Mouse (Mus musculus): ENCODE measurements at regions not wholly inside any gene's neighbourhood (a gene's known extent, or its start where the extent isn't known, plus 50 kb on each side); places are given as distances from the start of the nearest gene placed in this dataset.

DNA sequence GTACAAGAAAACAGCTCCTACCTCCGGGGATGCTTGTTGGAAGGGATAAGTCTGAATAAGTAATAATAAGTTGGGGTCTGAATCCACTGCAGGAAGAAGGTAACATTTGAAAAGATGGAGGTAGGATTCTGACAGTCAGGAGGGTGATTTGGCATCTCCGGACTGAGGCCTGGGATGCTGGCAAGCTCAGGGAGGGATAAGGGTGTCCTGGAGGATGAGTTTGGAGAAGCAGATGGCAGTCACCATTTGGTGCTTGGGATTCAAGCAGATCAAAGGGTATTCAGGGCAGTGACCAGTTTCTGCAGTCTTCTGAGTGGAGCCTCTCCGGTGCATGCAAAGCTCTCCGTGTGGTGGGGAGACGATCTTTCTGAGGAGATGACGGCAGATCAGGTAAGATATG is 62.9 kb upstream of the Gm2310 start:
- ATAC-seq (ENCODE audit: low FRiP score, low TSS enrichment) (no peak), DNase-seq (no peak)
- H3K4me2 ChIP-seq (ENCODE audit: low read length): no peak overlapping the region
- no peaks in the 10 kb centered on the region for H3K36me3 ChIP-seq (ENCODE audit: control insufficient read depth, insufficient read depth, low read length)
- H3K9me3 ChIP-seq (ENCODE audit: control insufficient read depth, low read length): no peaks in the 10 kb centered on the region
- H3K4me1 ChIP-seq (ENCODE audit: control insufficient read depth, insufficient read depth, low read length): no peaks in the 10 kb centered on the region
- H3K27ac ChIP-seq (replicated peaks; ENCODE audit: low read depth, low read length): no peak overlapping the region
- H3K27me3 ChIP-seq (ENCODE audit: control insufficient read depth, insufficient read depth, low read length): no peaks in the 10 kb centered on the region
- no peak overlapping the region for H3K9ac ChIP-seq (replicated peaks; ENCODE audit: low read length)
- no peak overlapping the region for H3K4me3 ChIP-seq (replicated peaks; ENCODE audit: low read depth, low read length)
- 69% methylated on average over 6 of the region's 6 CpGs for WGBS

DNA sequence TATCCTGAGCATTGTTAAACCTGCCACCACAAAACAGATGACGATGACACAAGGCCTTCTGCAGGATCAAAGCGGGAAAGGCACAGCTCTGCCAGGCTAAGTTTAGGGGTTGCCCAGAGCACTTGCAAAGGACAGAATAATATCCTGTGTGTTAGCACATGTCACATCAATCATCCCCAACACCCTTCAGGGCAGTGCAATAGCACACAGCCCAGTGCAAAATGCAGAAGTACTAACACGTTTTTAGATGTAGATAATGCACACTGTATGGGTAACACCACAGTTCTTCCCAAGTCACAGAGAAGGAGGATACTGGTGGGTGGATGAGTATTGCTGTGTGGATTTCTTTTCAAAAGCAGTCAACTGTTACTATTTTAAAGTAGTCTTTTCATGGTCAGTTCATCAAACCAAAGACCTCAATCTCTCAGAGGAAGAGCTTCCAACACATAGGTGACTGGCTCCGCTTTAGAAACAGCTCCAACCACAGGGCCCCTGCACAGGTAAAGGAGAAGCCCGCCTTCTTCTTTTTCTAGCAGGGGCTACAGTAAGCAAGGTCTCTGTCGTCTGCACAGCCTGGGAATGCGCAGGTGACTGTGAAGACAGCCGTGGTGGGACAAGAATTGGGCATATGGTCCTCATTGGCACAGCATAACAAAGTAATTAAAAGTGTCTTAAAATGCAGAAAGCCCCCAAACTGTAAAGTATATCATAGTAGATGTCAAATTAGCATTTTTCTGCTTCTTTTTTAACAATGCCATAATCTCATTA is 61.6 kb upstream of the Gm2310 start:
- no peaks in the 10 kb centered on the region for H3K9me3 ChIP-seq (ENCODE audit: control insufficient read depth, low read length)
- WGBS: 71% methylated on average over 8 of the region's 8 CpGs
- no peaks in the 10 kb centered on the region for H3K27me3 ChIP-seq (ENCODE audit: control insufficient read depth, insufficient read depth, low read length)
- no peaks in the 10 kb centered on the region for H3K4me1 ChIP-seq (ENCODE audit: control insufficient read depth, insufficient read depth, low read length)
- ATAC-seq (ENCODE audit: low FRiP score, low TSS enrichment) (no peak), DNase-seq (no peak)
- H3K27ac ChIP-seq (replicated peaks; ENCODE audit: low read depth, low read length): no peak overlapping the region
- no peak overlapping the region for H3K4me2 ChIP-seq (ENCODE audit: low read length)
- no peak overlapping the region for H3K4me3 ChIP-seq (replicated peaks; ENCODE audit: low read depth, low read length)
- H3K36me3 ChIP-seq (ENCODE audit: control insufficient read depth, insufficient read depth, low read length): no peaks in the 10 kb centered on the region
- H3K9ac ChIP-seq (replicated peaks; ENCODE audit: low read length): no peak overlapping the region

DNA sequence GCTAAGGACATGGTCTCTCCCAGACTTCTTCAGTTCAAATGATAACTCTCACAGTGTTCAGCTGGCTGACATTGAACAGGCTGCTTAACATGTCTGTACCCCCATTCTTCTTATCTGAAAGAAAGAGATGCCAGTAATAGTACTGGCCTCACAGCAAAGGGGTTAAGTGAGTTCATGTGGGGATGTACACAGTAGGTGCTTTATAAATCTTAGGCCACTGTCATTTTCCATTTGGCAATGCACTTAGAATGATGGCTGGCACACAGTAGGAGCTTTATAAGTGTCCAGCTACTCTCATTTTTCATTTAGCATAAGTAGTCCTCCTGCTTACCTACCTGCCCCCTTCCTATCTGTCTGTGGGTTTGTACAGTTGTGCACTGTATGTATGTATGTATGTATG is 60.3 kb upstream of the Gm2310 start:
- Histone ChIP-seq H3K4me3 (replicated peaks; ENCODE audit: low read depth, low read length) (no peak overlapping the region), H3K36me3 (ENCODE audit: control insufficient read depth, insufficient read depth, low read length) (no peaks in the 10 kb centered on the region), H3K4me1 (ENCODE audit: control insufficient read depth, insufficient read depth, low read length) (no peaks in the 10 kb centered on the region), H3K27me3 (ENCODE audit: control insufficient read depth, insufficient read depth, low read length) (no peaks in the 10 kb centered on the region), H3K9me3 (ENCODE audit: control insufficient read depth, low read length) (no peaks in the 10 kb centered on the region), H3K9ac (replicated peaks; ENCODE audit: low read length) (no peak overlapping the region), H3K4me2 (ENCODE audit: low read length) (no peak overlapping the region), H3K27ac (replicated peaks; ENCODE audit: low read depth, low read length) (no peak overlapping the region)
- ATAC-seq (ENCODE audit: low FRiP score, low TSS enrichment): no peak
- no peak for DNase-seq

DNA sequence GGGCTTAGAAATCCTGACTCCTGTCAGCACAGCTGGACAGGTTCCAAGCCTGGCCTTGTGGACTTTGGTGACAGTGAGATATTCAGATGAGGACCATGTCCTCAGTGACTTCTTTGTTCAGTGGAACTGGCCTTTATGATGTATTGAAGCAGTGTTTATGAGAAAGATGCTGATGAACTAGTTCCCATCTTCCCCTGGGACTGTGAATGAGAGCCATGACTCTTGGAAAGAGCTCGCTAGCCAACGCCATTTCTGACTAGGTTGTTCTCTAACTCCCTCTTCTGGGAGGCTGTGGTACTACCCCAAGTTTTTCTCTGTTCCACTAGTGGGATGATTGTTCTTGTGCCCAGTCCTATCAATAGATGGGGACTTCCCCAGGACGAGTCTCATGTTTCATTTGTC is 57.7 kb upstream of the Gm2310 start:
- Histone ChIP-seq H3K4me2 (ENCODE audit: low read length) (no peak overlapping the region), H3K27ac (replicated peaks; ENCODE audit: low read depth, low read length) (no peak overlapping the region), H3K4me1 (ENCODE audit: control insufficient read depth, insufficient read depth, low read length) (no peaks in the 10 kb centered on the region), H3K9ac (replicated peaks; ENCODE audit: low read length) (no peak overlapping the region), H3K36me3 (ENCODE audit: control insufficient read depth, insufficient read depth, low read length) (no peaks in the 10 kb centered on the region), H3K9me3 (ENCODE audit: control insufficient read depth, low read length) (no peaks in the 10 kb centered on the region), H3K4me3 (replicated peaks; ENCODE audit: low read depth, low read length) (no peak overlapping the region), H3K27me3 (ENCODE audit: control insufficient read depth, insufficient read depth, low read length) (no peaks in the 10 kb centered on the region)
- peak; percentile 57 for DNase-seq
- no peak for ATAC-seq (ENCODE audit: low FRiP score, low TSS enrichment)
- WGBS: 7% methylated on average over 3 of the region's 3 CpGs

DNA sequence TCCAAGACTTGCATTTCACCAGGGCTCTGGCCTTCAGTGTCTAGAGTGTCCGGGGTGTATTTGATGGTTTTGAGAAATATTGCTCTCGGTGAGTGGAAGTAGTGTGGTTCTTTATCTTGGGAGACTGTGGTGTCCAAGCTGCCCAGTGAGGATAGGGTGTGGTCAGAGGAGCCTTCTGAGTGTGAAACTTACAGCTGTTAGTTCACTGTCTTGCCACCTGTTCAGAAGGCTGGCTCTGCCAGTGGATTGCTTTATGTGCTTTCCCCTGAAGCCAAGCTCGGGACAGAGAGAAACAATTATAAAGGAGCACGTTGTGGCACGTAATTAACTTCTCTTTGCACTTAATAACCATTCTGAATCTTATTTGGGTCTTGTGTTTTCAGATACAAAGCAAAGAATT is 57.2 kb upstream of the Gm2310 start:
- Histone ChIP-seq H3K9me3 (ENCODE audit: control insufficient read depth, low read length) (no peaks in the 10 kb centered on the region), H3K4me1 (ENCODE audit: control insufficient read depth, insufficient read depth, low read length) (no peaks in the 10 kb centered on the region), H3K4me3 (replicated peaks; ENCODE audit: low read depth, low read length) (no peak overlapping the region), H3K4me2 (ENCODE audit: low read length) (no peak overlapping the region), H3K36me3 (ENCODE audit: control insufficient read depth, insufficient read depth, low read length) (no peaks in the 10 kb centered on the region), H3K27ac (replicated peaks; ENCODE audit: low read depth, low read length) (no peak overlapping the region), H3K9ac (replicated peaks; ENCODE audit: low read length) (no peak overlapping the region), H3K27me3 (ENCODE audit: control insufficient read depth, insufficient read depth, low read length) (no peaks in the 10 kb centered on the region)
- DNase-seq (no peak), ATAC-seq (ENCODE audit: low FRiP score, low TSS enrichment) (no peak)
- WGBS: 81% methylated on average over 5 of the region's 5 CpGs

DNA sequence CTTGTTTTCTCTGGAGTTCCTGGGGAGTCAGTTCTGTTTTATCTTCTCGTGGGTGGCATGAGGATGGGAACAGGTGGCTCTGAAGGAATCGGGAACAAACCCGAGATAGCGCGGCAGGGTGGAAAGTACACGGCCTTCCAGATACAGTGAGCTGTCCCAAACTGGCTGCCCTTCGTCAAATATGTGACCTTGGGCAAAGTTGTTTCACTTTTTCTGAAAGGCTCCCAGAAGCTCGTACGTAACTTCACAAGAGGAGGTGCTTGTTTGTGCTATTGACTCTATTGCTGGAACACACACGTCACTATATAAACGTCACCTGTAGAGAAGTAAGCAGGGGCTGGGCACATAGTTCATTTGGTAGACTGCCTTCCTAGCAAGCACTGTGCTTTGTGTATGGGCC is 49.9 kb upstream of the Gm2310 start:
- WGBS: 6% methylated on average over 11 of the region's 11 CpGs
- DNase-seq (peak; percentile 7), ATAC-seq (ENCODE audit: low FRiP score, low TSS enrichment) (no peak)
- Histone ChIP-seq H3K36me3 (ENCODE audit: control insufficient read depth, insufficient read depth, low read length) (no peaks in the 10 kb centered on the region), H3K4me1 (ENCODE audit: control insufficient read depth, insufficient read depth, low read length) (peaks cover 6% of the 10 kb centered on the region; the same call in 1 of the 2 replicates), H3K9me3 (ENCODE audit: control insufficient read depth, low read length) (no peaks in the 10 kb centered on the region), H3K27me3 (ENCODE audit: control insufficient read depth, insufficient read depth, low read length) (no peaks in the 10 kb centered on the region; the same call in 1 of the 2 replicates), H3K4me2 (ENCODE audit: low read length) (peak overlapping the region; percentile 95), H3K9ac (replicated peaks; ENCODE audit: low read length) (peak overlapping the region; percentile 47), H3K4me3 (replicated peaks; ENCODE audit: low read depth, low read length) (peak overlapping the region; percentile 48), H3K27ac (replicated peaks; ENCODE audit: low read depth, low read length) (no peak overlapping the region)

All from midbrain, embryonic 14.5 days (tissue).